ENCODE assay signal across 22 mouse cellular contexts in the genomic region with DNA sequence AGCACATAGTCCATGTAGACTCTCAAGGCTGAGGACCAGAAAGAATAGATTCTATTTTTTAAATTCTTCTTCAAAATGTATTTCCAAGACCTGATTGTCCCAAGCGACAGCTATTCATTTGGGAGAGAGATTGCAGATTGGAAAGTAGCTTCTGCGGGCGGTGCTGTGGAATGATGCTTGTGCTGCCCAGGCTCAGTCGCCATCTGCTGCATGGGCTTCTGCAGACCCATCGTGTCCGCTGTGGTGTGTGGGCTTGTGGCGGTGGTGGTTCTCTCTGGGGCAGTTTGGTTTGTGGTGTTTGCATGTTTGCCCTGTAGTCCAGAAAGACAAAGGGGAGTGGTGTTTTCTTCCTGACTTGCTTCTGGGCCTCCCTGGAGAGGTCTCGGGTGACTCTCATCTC. TPM values are rescaled to one million over a fixed set of nuclear protein-coding genes. Genes with fewer than 3 reads are reported as not detected.
DNase-seq lines count a peak whose midpoint lies in the region; ATAC-seq and TF ChIP-seq lines count a peak whose summit lies in the region.
"Had no signal": no experiment of that assay in that cellular context is flagged by ENCODE, and none has a peak within 500 bp of the region (broad histone marks: within the 10 kb centered on the region; RNA-seq: fewer than 3 reads in every experiment).

No protein-coding gene starts in this region.

- ATAC-seq in frontal cortex, adult (ENCODE audit: low TSS enrichment) = peak; percentile 56; the same call in 1 of the 2 replicates
- ATAC-seq: activated CD4-positive, CD25-positive, alpha-beta regulatory T cell, adult 4 months; CD4-positive, CD25-positive, alpha-beta regulatory T cell, adult 4 months; forebrain, embryonic 13.5 days; forebrain, embryonic 15.5 days; Patski had no signal

- H3K27ac ChIP-seq in layer of hippocampus, adult 2 months = peak overlapping the region; percentile 59; the same call in 1 of the 2 replicates
- H3K27ac ChIP-seq: embryonic facial prominence, embryonic 10.5 days; embryonic facial prominence, embryonic 12.5 days; forebrain, embryonic 13.5 days; forebrain, embryonic 15.5 days had no signal

- TF ChIP-seq CTCF in layer of hippocampus, adult 2 months (conservative IDR thresholded peaks at IDR 0.05) = no peak

- no peak overlapping the region for H3K4me3 ChIP-seq in layer of hippocampus, adult 2 months
- H3K4me3 ChIP-seq: embryonic facial prominence, embryonic 10.5 days; embryonic facial prominence, embryonic 12.5 days; forebrain, embryonic 13.5 days; forebrain, embryonic 15.5 days had no signal

- no peak for DNase-seq in frontal cortex, postnatal 25 days (ENCODE audit: low spot score in 2 of 2)
- DNase-seq in layer of hippocampus, adult 2 months (ENCODE audit: low spot score in 2 of 2) = no peak
- no peak for DNase-seq in layer of hippocampus, adult 11-12 months (ENCODE audit: low spot score)
- peak; percentile 33 for DNase-seq in right cerebral cortex, adult 18-20 months
- no peak for DNase-seq in right cerebral cortex, adult 2 months (ENCODE audit: low spot score in 2 of 2)
- no peak for DNase-seq in adrenal gland, postnatal 14 days
- DNase-seq: adrenal gland, adult 8-10 months; adrenal gland, postnatal 25 days; B cell, adult 2 months; cerebellum, adult 11-12 months; cerebellum, adult 2 months; cerebellum, adult 9-10 months; cerebellum, postnatal 10 days; cerebellum, postnatal 25 days had no signal

RNA-seq across cellular contexts. Expression of a gene that starts 53.7 kb away (rescaled TPM):
- total RNA-seq in layer of hippocampus, adult 2 months (2021) = 10 to 100 TPM; 61.2 to 62.5 TPM
- 95.9 and 97.8 TPM in 2 replicates for total RNA-seq in adrenal gland, postnatal 14 days (2021)

RNA-seq across cellular contexts. Expression of a gene that starts 53.8 kb away (rescaled TPM):
- total RNA-seq in layer of hippocampus, adult 2 months (2021) = 10 to 100 TPM; 53.3 to 59.7 TPM
- total RNA-seq in adrenal gland, postnatal 14 days (2021) = 60.5 and 66.7 TPM in 2 replicates
